Mouse (Mus musculus): ENCODE results near the gene Dennd5b.
"Not testable (repeated sequence)": the region's sequence is repeated elsewhere in the genome, so short reads cannot be mapped to it uniquely, and the experiment has no call there.

The Dennd5b gene

DNA sequence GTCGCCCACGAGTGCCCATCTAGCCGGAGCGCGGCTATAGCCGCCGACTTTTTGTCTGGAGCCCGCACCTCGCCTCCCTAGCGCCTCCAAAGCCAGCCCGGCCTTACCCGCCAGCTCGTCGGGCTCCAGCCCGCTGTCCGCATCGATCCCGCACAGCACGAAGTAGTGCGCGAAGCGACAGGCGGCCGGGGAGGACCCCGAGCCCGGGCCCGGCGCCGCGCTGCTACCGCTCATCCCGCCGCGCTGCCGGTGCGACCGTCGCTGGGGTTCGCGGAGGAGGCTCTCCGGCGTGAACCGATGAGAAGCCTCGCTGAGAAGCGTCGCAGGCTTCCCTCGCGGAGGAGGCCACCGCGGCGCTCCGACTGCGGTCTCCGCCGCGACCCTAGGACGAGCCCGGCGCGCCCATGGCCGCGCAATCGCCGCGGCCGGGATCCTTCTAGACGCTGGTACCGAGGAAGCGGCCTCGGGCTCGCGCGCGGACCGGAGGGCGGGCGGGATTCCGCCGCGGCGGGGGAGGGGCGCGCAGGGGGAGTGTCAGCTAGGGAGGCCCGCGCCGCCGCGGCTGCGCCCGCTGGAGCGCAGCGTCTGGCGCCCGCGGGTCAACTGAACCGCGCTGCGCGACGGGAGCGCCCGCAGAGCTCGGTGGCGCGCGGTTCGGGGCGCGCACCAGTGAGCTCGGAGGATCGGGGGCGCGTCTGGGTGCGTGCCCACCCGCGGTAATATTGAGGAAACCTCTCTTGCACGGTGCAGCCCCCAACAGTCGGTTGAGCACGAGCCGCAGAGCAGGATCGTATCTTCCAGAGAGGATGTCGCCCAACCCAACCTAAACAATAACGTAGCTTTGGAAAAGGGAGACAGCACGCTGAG is at the start of gene Dennd5b:
TSS of gene Dennd5b (minus strand) at position 605 of the 867 bp plus-strand sequence.
- DNase-seq (ENCODE audit: low spot score in 2 of 2), result peak; percentile 77 to 78

- DNase-seq (ENCODE audit: low spot score in 2 of 2), result no peak
Measured at GRCm38 (mm10) chr6:149148436-149149229, 47.2 kb upstream of the Dennd5b start.

- no peak for DNase-seq (ENCODE audit: low spot score in 2 of 2)
Measured at GRCm38 (mm10) chr6:149145143-149145542, 43.7 kb upstream of the Dennd5b start.

GRCm38 (mm10) chr6:149141393-149142173 is 40.1 kb upstream of the Dennd5b start:
- DNase-seq (ENCODE audit: low spot score in 2 of 2), result peak; percentile 79 to 83

DNA sequence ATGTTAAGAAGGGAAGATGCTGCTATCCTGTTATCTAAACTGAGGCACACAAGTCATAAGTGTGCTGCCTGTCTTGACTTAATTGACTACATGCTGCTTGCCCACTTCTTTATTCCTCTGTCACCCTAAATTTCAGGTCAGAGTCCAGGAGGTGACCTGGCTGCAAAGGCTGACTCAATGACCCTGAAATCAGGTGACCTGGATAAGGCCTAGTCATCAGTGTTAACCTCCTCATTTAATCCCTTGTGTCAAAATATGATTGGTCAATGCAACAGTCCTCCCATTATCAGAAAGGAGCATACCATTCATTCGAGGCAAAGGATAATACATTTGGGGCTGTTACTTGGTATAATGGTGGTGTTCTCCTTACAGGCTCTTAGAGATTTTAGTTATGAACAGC is 38.0 kb upstream of the Dennd5b start, which contains the start of gene Etfbkmt:
TSS of gene Etfbkmt (plus strand) at position 379 of the 400 bp plus-strand sequence.
- DNase-seq (ENCODE audit: low spot score in 2 of 2), result no peak

- no peak for DNase-seq (ENCODE audit: low spot score in 2 of 2)
Measured at GRCm38 (mm10) chr6:149139011-149139410, 37.5 kb upstream of the Dennd5b start.

- no peak for DNase-seq (ENCODE audit: low spot score in 2 of 2)
Measured at GRCm38 (mm10) chr6:149137936-149138335, 36.5 kb upstream of the Dennd5b start.

DNA sequence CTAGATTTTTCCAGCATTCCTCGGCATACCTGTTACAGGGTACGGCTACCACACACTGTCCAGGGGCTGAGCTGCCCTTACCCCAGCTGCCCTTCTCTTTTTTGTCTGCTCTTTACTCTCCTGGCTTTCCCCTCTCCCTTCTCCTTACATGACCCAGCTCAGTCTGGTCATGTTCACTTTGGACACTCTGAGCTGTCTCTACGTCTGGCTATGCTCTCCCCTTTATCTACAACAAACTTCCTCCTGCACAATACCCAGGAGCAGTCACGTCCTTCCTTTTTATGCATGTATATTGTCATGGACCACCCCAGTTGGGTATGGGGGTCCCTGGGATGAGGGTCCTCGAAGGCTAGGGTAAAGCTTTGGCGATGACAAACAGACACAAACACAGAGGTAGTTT is 34.2 kb upstream of the Dennd5b start:
- no peak for DNase-seq (ENCODE audit: low spot score in 2 of 2)

DNA sequence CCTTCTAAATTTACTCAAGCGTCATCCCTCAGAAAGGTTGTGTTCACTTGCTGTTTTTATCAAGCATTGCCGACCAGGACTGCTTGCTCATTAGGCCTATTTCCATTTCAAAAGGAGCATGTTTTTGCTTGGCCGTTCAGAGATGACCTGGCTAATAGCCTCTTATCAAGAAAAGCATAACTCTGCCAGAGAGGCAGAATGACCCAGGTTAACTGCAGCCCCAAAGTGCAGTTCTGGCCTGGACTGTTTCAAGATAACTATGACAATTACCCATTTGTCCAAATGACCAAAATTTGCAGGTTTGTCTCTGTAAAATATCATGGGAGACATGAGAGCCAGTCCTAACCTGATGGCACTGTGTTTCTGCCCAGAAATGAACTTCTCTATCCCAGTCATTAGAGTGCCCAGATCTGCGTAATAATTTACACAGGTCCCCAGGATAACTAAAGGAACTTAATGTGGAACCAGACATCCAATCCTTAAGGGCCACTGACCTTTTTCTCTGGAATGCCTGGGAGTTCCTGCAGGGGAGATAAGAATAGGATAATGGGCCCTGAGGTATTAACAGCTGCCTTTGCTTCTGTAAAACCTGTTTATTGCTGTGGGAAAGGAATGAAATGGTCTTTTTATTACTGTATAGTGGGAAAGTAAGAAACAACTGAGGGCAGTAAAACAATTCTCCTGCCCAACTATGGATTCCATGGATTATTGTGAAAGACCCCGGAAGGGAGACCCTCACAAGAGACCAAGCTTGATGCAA is 33.1 kb upstream of the Dennd5b start:
- no peak for DNase-seq (ENCODE audit: low spot score in 2 of 2)

DNA sequence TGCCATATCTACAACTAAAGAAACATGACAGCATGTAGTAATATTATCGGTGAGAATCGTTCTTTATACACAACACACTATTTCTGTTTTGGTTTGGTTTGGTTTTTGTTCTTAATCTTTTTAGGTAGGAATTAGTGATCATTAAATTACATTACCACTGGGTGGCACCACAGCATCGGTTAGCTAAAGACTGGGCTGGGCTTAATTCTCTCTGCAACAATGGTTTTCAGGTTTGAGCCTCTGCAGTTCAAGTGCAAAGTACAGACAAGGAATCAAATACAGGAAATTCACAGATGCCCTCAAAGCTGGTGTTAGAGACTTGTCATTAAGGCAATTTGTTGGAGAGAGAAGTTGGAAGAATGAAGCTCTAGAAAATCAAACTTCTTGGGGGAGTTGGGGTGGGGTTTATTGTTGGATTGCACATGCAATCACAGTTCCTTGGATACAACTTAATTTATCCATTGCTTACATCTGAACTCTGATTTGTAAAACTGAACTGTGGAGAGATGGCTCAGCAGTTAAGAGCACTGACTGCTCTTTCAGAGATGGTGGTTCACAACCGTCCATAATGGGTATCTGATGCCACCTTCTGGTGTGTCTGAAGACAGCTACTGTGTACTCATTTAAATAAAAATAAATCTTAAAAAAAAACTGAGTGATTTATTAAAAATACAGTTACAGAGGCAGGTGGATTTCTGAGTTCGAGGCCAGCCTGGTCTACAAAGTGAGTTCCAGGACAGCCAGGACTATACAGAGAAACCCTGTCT is 31.0 kb upstream of the Dennd5b start:
- no peak for DNase-seq (ENCODE audit: low spot score in 2 of 2)

DNA sequence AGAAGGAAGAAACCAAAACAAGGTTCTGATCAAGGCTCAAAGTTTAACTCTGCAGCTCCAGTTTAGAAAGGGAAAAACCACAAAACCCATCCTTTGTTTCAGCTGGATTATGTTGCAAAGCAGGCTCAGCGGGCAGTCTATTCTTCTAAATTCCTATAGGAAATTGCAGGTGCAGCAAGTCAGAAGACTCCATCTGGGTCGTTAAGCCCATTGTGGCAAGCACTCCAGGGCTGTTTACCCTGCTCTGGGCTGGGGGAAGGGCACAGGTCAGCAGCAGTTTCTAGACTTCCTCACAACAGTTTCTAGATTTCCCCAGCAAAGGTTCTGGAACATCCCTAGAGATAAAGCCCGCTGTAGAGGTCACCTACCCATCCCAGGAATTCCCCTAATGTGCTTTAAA is 29.6 kb upstream of the Dennd5b start:
- no peak for DNase-seq (ENCODE audit: low spot score in 2 of 2)

GRCm38 (mm10) chr6:149129870-149130269 is 28.4 kb upstream of the Dennd5b start, which contains the start of gene Gm10203:
Gene Gm10203 (plus strand): TSS chr6:149130170.
- not testable (repeated sequence) for DNase-seq (ENCODE audit: low spot score in 2 of 2)

DNA sequence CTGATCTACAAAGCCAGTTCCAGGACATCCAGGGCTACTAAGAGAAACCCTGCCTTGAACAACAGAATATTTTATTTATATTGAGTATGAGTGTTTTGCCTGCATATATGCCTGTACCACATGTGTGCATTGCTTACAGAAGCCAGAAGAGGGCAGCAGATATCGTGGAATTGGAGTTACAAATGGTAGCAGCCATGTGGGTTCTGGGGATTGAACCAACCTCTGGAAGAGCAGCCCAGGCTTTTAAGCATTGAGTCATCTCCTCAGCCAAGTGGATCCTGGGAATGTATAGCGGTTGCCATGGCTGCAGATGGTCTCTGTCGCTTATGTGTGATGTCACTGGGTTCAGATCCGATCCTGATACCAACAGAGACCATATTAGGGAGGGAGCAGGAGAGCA is 25.2 kb upstream of the Dennd5b start:
- no peak for DNase-seq (ENCODE audit: low spot score in 2 of 2)

GRCm38 (mm10) chr6:149123042-149123441 is 21.6 kb upstream of the Dennd5b start:
- no peak for DNase-seq (ENCODE audit: low spot score in 2 of 2)

DNA sequence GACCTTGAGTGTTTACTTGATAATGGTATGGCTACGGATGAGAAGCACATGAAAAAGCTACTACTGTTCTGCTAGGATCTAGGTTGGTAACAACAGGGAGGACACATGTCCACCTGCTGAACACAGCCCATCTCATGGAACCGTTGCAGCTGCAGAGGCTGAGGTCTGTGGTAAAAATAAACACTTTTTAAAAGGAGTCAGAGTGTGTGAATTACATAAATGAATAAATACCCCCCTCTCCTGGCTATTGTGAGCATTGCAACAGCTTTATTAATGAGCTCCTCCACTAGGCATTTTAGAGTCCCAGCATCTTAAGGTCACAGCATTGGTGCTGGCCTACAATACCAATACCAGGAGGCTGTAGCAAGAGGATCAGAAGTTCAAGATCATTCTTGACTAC is 18.4 kb upstream of the Dennd5b start:
- peak in 1 of 2 experiments; percentile 23 for DNase-seq (ENCODE audit: low spot score in 2 of 2)

GRCm38 (mm10) chr6:149118935-149119334 is 17.5 kb upstream of the Dennd5b start:
- peak in 1 of 2 experiments; percentile 69 for DNase-seq (ENCODE audit: low spot score in 2 of 2)

GRCm38 (mm10) chr6:149116992-149117391 is 15.5 kb upstream of the Dennd5b start:
- DNase-seq (ENCODE audit: low spot score in 2 of 2), result no peak

- no peak for DNase-seq (ENCODE audit: low spot score in 2 of 2)
Measured at GRCm38 (mm10) chr6:149108909-149109308, 7.4 kb upstream of the Dennd5b start.

GRCm38 (mm10) chr6:149107615-149108014 is 6.1 kb upstream of the Dennd5b start:
- DNase-seq (ENCODE audit: low spot score in 2 of 2), result no peak

- DNase-seq (ENCODE audit: low spot score in 2 of 2), result no peak
Measured at GRCm38 (mm10) chr6:149103451-149103850, 2.0 kb upstream of the Dennd5b start.

Data from urinary bladder, adult 18-20 months (tissue).